14 mouse cellular contexts compared by ENCODE assay signal in the genomic region with DNA sequence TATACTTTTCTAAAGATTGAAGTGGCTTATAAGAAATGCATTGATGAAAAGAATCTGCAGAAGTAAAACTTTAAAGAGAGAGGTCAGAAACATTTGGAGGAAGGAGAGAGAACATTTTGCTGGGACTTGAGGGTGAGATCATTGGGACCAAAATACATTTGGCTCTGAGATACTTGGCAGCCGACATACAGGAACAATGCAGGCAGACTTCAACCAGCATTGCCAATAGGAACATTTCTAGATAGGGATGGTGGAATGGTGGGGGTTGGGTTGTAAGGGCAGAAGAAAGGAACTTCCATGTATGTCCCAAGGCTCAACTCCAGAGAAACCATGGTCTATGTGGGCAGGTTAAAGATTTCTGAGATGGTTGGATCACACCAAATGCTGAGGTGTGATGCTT.
DNase-seq lines count a peak whose midpoint lies in the region; ATAC-seq lines count a peak whose summit lies in the region.
"Had no signal": no experiment of that assay in that cellular context is flagged by ENCODE, and none has a peak within 500 bp of the region (broad histone marks: within the 10 kb centered on the region; RNA-seq: fewer than 3 reads in every experiment).

No protein-coding gene starts in this region.

- no peak overlapping the region for H3K4me3 ChIP-seq in heart, embryonic 12.5 days
- no peak overlapping the region for H3K4me3 ChIP-seq in forebrain, embryonic 11.5 days (ENCODE audit: low read depth, low read length)
- H3K4me3 ChIP-seq: embryonic facial prominence, embryonic 15.5 days; limb, embryonic 15.5 days had no signal

- ATAC-seq in heart, embryonic 12.5 days (ENCODE audit: insufficient number of reproducible peaks, low FRiP score), result no peak
- ATAC-seq in forebrain, embryonic 11.5 days (replicated peaks; ENCODE audit: low FRiP score), result no peak
- ATAC-seq: forebrain, embryonic 14.5 days had no signal

- 23% methylated on average over 1 of the region's 1 CpGs for WGBS in heart, embryonic 12.5 days
- WGBS in forebrain, embryonic 11.5 days, result 93% methylated on average over 1 of the region's 1 CpGs

- no peaks in the 10 kb centered on the region for H3K9me3 ChIP-seq in heart, embryonic 12.5 days (replicated peaks)
- H3K9me3 ChIP-seq in forebrain, embryonic 11.5 days (ENCODE audit: control insufficient read depth, low read length), result no peaks in the 10 kb centered on the region
- H3K9me3 ChIP-seq: embryonic facial prominence, embryonic 15.5 days; limb, embryonic 15.5 days had no signal

- peak; percentile 55 to 70 for DNase-seq in heart, adult 18-20 months
- DNase-seq in cerebellum, adult 11 months, result peak; percentile 35
- peak; percentile 37 to 60 for DNase-seq in cerebellum, postnatal 14 days
- DNase-seq in heart, postnatal 36 days, result peak; percentile 16 to 38
- no peak for DNase-seq in urinary bladder, postnatal 10 days (ENCODE audit: low spot score)
- no peak for DNase-seq in forebrain, embryonic 11.5 days (ENCODE audit: low spot score)
- DNase-seq in retina, embryonic 14.5 days (ENCODE audit: low spot score), result no peak
- DNase-seq: B cell, adult 2 months; gastrocnemius, postnatal 36 days; kidney, postnatal 10 days had no signal

- no peaks in the 10 kb centered on the region for H3K36me3 ChIP-seq in heart, embryonic 12.5 days
- H3K36me3 ChIP-seq in forebrain, embryonic 11.5 days (ENCODE audit: control insufficient read depth, insufficient read depth, low read length), result no peaks in the 10 kb centered on the region
- H3K36me3 ChIP-seq: embryonic facial prominence, embryonic 15.5 days; limb, embryonic 15.5 days had no signal

- no peak overlapping the region for H3K9ac ChIP-seq in heart, embryonic 12.5 days
- H3K9ac ChIP-seq in forebrain, embryonic 11.5 days (ENCODE audit: low read length), result no peak overlapping the region
- H3K9ac ChIP-seq: embryonic facial prominence, embryonic 15.5 days; limb, embryonic 15.5 days had no signal

- intact Hi-C loops in heart, postnatal 36 days (cut with DNase I), result loop anchor here (5.0 to 10.0 kb wide), 3 partner anchors 85 to 307 kb away; a partner anchor contains a TSS

- 0 out of 2 replicates have a peak, but pooled peaks cover 6% of the 10 kb centered on the region for H3K4me1 ChIP-seq in heart, embryonic 12.5 days (replicated peaks)
- H3K4me1 ChIP-seq in forebrain, embryonic 11.5 days (replicated peaks; ENCODE audit: control insufficient read depth, insufficient read depth, low read length), result no peaks in the 10 kb centered on the region
- H3K4me1 ChIP-seq: embryonic facial prominence, embryonic 15.5 days; limb, embryonic 15.5 days had no signal

- H3K27me3 ChIP-seq in heart, embryonic 12.5 days (replicated peaks), result no peaks in the 10 kb centered on the region
- H3K27me3 ChIP-seq in forebrain, embryonic 11.5 days (ENCODE audit: control insufficient read depth, insufficient read depth, low read length), result no peaks in the 10 kb centered on the region
- H3K27me3 ChIP-seq: embryonic facial prominence, embryonic 15.5 days; limb, embryonic 15.5 days had no signal

- no peak overlapping the region for H3K27ac ChIP-seq in heart, embryonic 12.5 days (ENCODE audit: poor library complexity, severe bottlenecking)
- H3K27ac ChIP-seq in forebrain, embryonic 11.5 days (ENCODE audit: low read depth, low read length), result no peak overlapping the region
- H3K27ac ChIP-seq: embryonic facial prominence, embryonic 15.5 days; limb, embryonic 15.5 days had no signal

- H3K4me2 ChIP-seq in heart, embryonic 12.5 days, result no peak overlapping the region
- no peak overlapping the region for H3K4me2 ChIP-seq in forebrain, embryonic 11.5 days (ENCODE audit: low read depth, low read length, severe bottlenecking)
- H3K4me2 ChIP-seq: embryonic facial prominence, embryonic 15.5 days; limb, embryonic 15.5 days had no signal

Comparison
In these comparisons a context has a peak if more than half of its experiments do, and no peak if none do; other contexts are left out.
1. DNase-seq: peak in heart, adult 18-20 months (2 of 2), cerebellum, adult 11 months (single experiment), cerebellum, postnatal 14 days (2 of 2) and heart, postnatal 36 days (2 of 2); none in urinary bladder, postnatal 10 days (single experiment), forebrain, embryonic 11.5 days (single experiment) and retina, embryonic 14.5 days (single experiment).